Mouse (Mus musculus) liver, embryonic 11.5 days (tissue): ENCODE measurements around the gene Gm4907. TPM values are rescaled to one million over a fixed set of nuclear protein-coding genes. Genes with fewer than 3 reads are reported as not detected.
"Not testable (repeated sequence)": the region's sequence is repeated elsewhere in the genome, so short reads cannot be mapped to it uniquely, and the experiment has no call there.

ENCODE experiments used
- ATAC-seq: fragments of 200-750 bp; cut with Nextera tagmentation; replicated peaks from 2 replicates; pipeline ENCODE4 v1.8.0; 2017; ENCODE audit warnings: moderate number of reproducible peaks, mild to moderate bottlenecking, moderate TSS enrichment, moderate library complexity; ENCODE audit not compliant: low FRiP score
- DNase-seq: peaks from one replicate; pipeline ENCODE4 v3.0.0-alpha.2; 2017; ENCODE audit warnings: low spot score
- H3K27ac ChIP-seq: fragments of 300-500 bp; sonication (generic); 2 replicates; pipeline ENCODE4 v1.5.1; 2014; ENCODE audit warnings: mild to moderate bottlenecking, low read depth, low read length, control low read depth
- H3K27me3 ChIP-seq: fragments of 300-500 bp; sonication (generic); replicated peaks from 2 replicates; pipeline ENCODE4 v1.6.1; 2014; ENCODE audit warnings: low read length, mixed read lengths; ENCODE audit not compliant: control insufficient read depth, insufficient read depth
- H3K36me3 ChIP-seq: fragments of 300-500 bp; sonication (generic); 2 replicates; pipeline ENCODE4 v1.6.1; 2014; ENCODE audit warnings: mild to moderate bottlenecking, low read length, moderate library complexity, mixed read lengths; ENCODE audit not compliant: control insufficient read depth, insufficient read depth
- H3K4me1 ChIP-seq: fragments of 300-500 bp; sonication (generic); replicated peaks from 2 replicates; pipeline ENCODE4 v1.6.1; 2014; ENCODE audit warnings: low read length, mixed read lengths; ENCODE audit not compliant: control insufficient read depth, insufficient read depth
- H3K4me2 ChIP-seq: fragments of 300-500 bp; sonication (generic); 2 replicates; pipeline ENCODE4 v1.6.1; 2014; ENCODE audit warnings: mild to moderate bottlenecking, control low read depth, moderate library complexity
- H3K4me3 ChIP-seq: fragments of 300-500 bp; sonication (generic); 2 replicates; pipeline ENCODE4 v1.5.1; 2014; ENCODE audit warnings: low read depth, low read length, control low read depth
- H3K9ac ChIP-seq: fragments of 300-500 bp; sonication (generic); 2 replicates; pipeline ENCODE4 v1.6.1; 2014; ENCODE audit warnings: low read depth, low read length, control low read depth
- H3K9me3 ChIP-seq: fragments of 300-500 bp; sonication (generic); 2 replicates; pipeline ENCODE4 v1.6.1; 2016; ENCODE audit warnings: low read length, inconsistent platforms, mixed read lengths; ENCODE audit not compliant: control insufficient read depth
- WGBS: fragments of 180-500 bp; shearing (Covaris S2); extraction: QIAGEN DNeasy Blood & Tissue Kit; methylation state at CpG from one replicate; pipeline ENCODE4 v1.1.7; 2014; 5-methylcytosine and 5-hydroxymethylcytosine counted together
- polyA plus RNA-seq: library from polyadenylated mRNA; unstranded; fragments of >200 nt; fragmentation: Nextera tagmentation; extraction: Ambion mirVana; gene quantifications from 2 replicates; pipeline ENCODE4 v1.2.1, GENCODE M21; 2014

The Gm4907 gene
- not detected in 2 replicates for polyA plus RNA-seq

- not testable (repeated sequence) for ATAC-seq, DNase-seq, H3K27me3 ChIP-seq, H3K9ac ChIP-seq, H3K9me3 ChIP-seq, H3K4me3 ChIP-seq, H3K4me1 ChIP-seq, H3K36me3 ChIP-seq, H3K4me2 ChIP-seq, H3K27ac ChIP-seq
- 64% methylated on average over 2 of the region's 2 CpGs for WGBS
These were observed at the start of gene Gm4907 for GRCm38 (mm10) chrX:23882253-23882652. Gm4907 (plus strand) TSS chrX:23882553.

DNA sequence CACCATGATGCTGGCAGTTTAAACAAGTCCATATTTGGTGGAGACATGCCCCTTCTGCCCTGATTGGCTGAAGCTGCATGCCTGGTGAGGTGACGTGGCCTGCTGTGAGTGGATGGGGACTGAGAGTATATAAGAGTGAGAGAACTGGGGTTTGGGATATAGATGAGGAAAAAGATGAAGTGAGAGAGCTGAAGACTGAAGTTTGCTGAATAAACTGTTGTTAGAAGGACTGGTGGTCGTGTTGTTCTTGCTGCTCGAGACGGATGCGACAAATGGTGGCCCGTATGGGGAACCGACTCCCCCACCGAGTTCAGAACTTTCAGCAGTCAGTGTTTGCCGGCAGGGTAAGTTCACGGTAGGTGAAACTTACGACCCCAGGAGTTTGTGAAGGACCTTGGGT lies 48.6 kb upstream of the Gm4907 start:
- not testable (repeated sequence) for ATAC-seq, H3K27me3 ChIP-seq, H3K4me2 ChIP-seq, H3K4me3 ChIP-seq, H3K36me3 ChIP-seq, H3K4me1 ChIP-seq, H3K9me3 ChIP-seq, H3K9ac ChIP-seq, DNase-seq, H3K27ac ChIP-seq
- WGBS: 89% methylated on average over 11 of the region's 11 CpGs

DNA sequence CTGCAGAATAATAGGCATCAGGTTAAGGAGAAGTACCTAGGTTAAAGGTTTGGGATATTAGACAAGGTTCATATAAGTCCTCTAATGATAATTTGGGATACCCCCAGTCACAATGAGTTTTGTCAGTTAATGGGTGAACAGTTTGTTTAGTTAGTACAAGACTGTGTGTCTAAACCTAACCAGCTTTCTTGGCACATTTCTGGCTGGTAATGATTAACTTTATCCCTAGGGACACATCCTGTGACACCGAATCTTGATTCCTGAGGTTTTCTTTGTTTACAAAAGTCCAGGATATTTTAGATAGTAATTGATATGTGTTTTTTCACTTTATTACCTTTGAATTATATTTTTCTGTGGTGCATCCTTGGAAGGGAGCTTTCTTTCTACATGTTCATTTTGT lies 41.4 kb upstream of the Gm4907 start:
- DNase-seq (no peak), ATAC-seq (no peak)
- WGBS: 61% methylated on average over 1 of the region's 1 CpGs
- no peaks in the 10 kb centered on the region for H3K4me1 ChIP-seq
- H3K36me3 ChIP-seq: no peaks in the 10 kb centered on the region
- no peak overlapping the region for H3K4me2 ChIP-seq
- H3K9me3 ChIP-seq: no peaks in the 10 kb centered on the region
- no peak overlapping the region for H3K9ac ChIP-seq
- H3K27ac ChIP-seq: no peak overlapping the region
- H3K4me3 ChIP-seq: no peak overlapping the region
- no peaks in the 10 kb centered on the region for H3K27me3 ChIP-seq

DNA sequence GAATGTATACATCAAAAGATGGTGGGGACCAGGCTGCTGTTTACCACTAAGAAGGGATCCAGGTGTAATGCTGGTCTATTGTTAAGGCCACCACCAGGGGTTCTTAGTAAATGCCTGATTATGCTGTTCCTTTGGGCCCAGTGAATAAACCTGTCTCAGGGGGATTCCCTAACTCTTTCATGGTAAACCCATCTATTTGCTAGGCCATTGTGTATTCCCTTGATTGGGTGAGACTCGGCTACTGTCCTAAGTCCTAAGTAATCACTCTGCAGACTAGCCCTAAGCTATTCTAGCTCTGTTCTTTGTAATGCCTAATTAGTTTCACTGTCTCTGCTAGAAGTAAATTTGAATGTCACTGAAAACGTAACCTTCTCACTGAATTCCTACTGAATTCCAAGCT lies 71.8 kb downstream of the Gm4907 start:
- Histone ChIP-seq H3K27ac (no peak overlapping the region), H3K4me2 (no peak overlapping the region), H3K36me3 (no peaks in the 10 kb centered on the region), H3K4me1 (no peaks in the 10 kb centered on the region), H3K4me3 (no peak overlapping the region), H3K27me3 (no peaks in the 10 kb centered on the region), H3K9me3 (no peaks in the 10 kb centered on the region), H3K9ac (no peak overlapping the region)
- DNase-seq (no peak), ATAC-seq (no peak)
- WGBS: 66% methylated on average over 2 of the region's 2 CpGs

Other genes with a start within 250 kb of the Gm4907 start
- gene Wdr44, start 189.5 kb upstream of the Gm4907 start, polyA plus RNA-seq: 4.8 and 6.0 TPM in 2 replicates
- gene Gm4985, start 76.4 kb downstream of the Gm4907 start, polyA plus RNA-seq: not detected in 2 replicates